Mouse (Mus musculus): ENCODE measurements around the gene Comt. TPM values are rescaled to one million over a fixed set of nuclear protein-coding genes. Genes with fewer than 3 reads are reported as not detected.

Comt gene
- polyA plus RNA-seq, 1 experiment from 2014 or later = 98.1 TPM

GRCm38 (mm10) chr16:18387704-18388582, 38.7 kb downstream of the Comt start:
- whole genome bisulfite sequencing = 40% methylated on average over 5 of the region's 7 CpGs
- Histone ChIP-seq H3K4me2 (ENCODE audit: low read length) (no peak overlapping the region), H3K27ac (ENCODE audit: low read length) (peak overlapping the region; percentile 39; the same call in 1 of the 2 replicates), H3K9ac (replicated peaks; ENCODE audit: low read depth, low read length) (no peak overlapping the region), H3K9me3 (ENCODE audit: control insufficient read depth, low read length) (no peaks in the 10 kb centered on the region), H3K27me3 (replicated peaks; ENCODE audit: control insufficient read depth, insufficient read depth, low read length) (no peaks in the 10 kb centered on the region), H3K4me3 (replicated peaks; ENCODE audit: low read length) (no peak overlapping the region), H3K36me3 (ENCODE audit: control insufficient read depth, insufficient read depth) (no peaks in the 10 kb centered on the region), H3K4me1 (replicated peaks; ENCODE audit: control insufficient read depth, insufficient read depth, low read length) (peaks cover 43% of the 10 kb centered on the region)
- ATAC-seq = peak; percentile 11; the same call in 1 of the 2 replicates

GRCm38 (mm10) chr16:18386972-18387371, 39.7 kb downstream of the Comt start:
- H3K27me3 ChIP-seq (replicated peaks; ENCODE audit: control insufficient read depth, insufficient read depth, low read length) = no peaks in the 10 kb centered on the region
- no peaks in the 10 kb centered on the region for H3K9me3 ChIP-seq (ENCODE audit: control insufficient read depth, low read length)
- H3K4me1 ChIP-seq (replicated peaks; ENCODE audit: control insufficient read depth, insufficient read depth, low read length) = peaks cover 45% of the 10 kb centered on the region
- H3K27ac ChIP-seq (ENCODE audit: low read length) = no peak overlapping the region
- H3K4me2 ChIP-seq (ENCODE audit: low read length) = no peak overlapping the region
- H3K9ac ChIP-seq (replicated peaks; ENCODE audit: low read depth, low read length) = no peak overlapping the region
- H3K4me3 ChIP-seq (replicated peaks; ENCODE audit: low read length) = no peak overlapping the region
- H3K36me3 ChIP-seq (ENCODE audit: control insufficient read depth, insufficient read depth) = no peaks in the 10 kb centered on the region
- WGBS = 62% methylated on average over 3 of the region's 3 CpGs
- no peak for ATAC-seq

GRCm38 (mm10) chr16:18386451-18386850, 40.2 kb downstream of the Comt start:
- Histone ChIP-seq H3K9me3 (ENCODE audit: control insufficient read depth, low read length) (no peaks in the 10 kb centered on the region), H3K27me3 (replicated peaks; ENCODE audit: control insufficient read depth, insufficient read depth, low read length) (no peaks in the 10 kb centered on the region), H3K9ac (replicated peaks; ENCODE audit: low read depth, low read length) (no peak overlapping the region), H3K27ac (ENCODE audit: low read length) (no peak overlapping the region), H3K4me3 (replicated peaks; ENCODE audit: low read length) (no peak overlapping the region), H3K4me1 (replicated peaks; ENCODE audit: control insufficient read depth, insufficient read depth, low read length) (peaks cover 50% of the 10 kb centered on the region), H3K4me2 (ENCODE audit: low read length) (no peak overlapping the region), H3K36me3 (ENCODE audit: control insufficient read depth, insufficient read depth) (no peaks in the 10 kb centered on the region)
- 59% methylated on average over 7 of the region's 7 CpGs for WGBS
- ATAC-seq = no peak

- 67% methylated on average over 5 of the region's 5 CpGs for WGBS
- Histone ChIP-seq H3K4me1 (replicated peaks; ENCODE audit: control insufficient read depth, insufficient read depth, low read length) (peaks cover 61% of the 10 kb centered on the region), H3K27ac (ENCODE audit: low read length) (no peak overlapping the region), H3K9ac (replicated peaks; ENCODE audit: low read depth, low read length) (no peak overlapping the region), H3K4me3 (replicated peaks; ENCODE audit: low read length) (no peak overlapping the region), H3K27me3 (replicated peaks; ENCODE audit: control insufficient read depth, insufficient read depth, low read length) (no peaks in the 10 kb centered on the region), H3K9me3 (ENCODE audit: control insufficient read depth, low read length) (no peaks in the 10 kb centered on the region), H3K36me3 (ENCODE audit: control insufficient read depth, insufficient read depth) (no peaks in the 10 kb centered on the region), H3K4me2 (ENCODE audit: low read length) (no peak overlapping the region)
- no peak for ATAC-seq
These were observed 41.2 kb downstream of the Comt start for GRCm38 (mm10) chr16:18385411-18385810.

DNA sequence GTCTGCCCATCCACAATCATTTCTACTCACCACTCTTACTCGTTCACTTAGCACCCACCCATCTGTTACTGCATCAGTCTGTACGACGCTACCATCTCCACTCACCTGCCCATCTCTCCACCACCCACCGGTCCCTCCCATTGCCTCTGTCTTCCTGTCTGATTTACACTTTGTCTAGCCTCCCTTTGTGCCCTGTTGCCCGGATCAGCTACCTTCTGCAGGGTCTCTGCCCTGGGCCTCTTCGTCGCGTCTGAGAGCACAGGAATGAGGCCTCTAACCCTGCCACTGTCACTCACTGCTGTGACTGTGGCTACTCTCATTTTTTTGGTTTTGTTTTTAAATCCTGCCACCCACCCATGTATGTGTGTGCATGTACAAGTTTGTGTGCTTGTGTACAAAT, 42.0 kb downstream of the Comt start:
- H3K4me1 ChIP-seq (replicated peaks; ENCODE audit: control insufficient read depth, insufficient read depth, low read length) = peaks cover 68% of the 10 kb centered on the region
- no peak overlapping the region; the same call in 1 of the 2 replicates for H3K27ac ChIP-seq (ENCODE audit: low read length)

DNA sequence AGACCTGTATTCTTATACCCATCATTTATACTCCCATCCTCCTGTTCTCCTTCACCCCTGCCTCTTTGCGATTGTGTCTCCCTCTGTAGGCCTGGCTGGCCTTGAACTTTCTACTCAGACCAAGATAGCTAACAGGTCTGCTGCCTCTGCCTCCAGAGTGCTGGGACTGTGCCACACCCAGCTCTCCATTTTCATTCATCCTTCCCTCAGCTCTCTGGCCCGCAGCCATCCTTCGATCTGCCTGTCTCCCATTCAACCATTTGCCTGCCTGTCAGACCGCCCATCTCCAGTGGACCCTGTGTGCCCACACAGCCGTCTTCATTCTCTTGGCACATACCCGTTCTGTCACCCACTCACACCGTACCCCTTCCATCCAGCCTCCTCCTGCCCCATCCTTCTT, 42.4 kb downstream of the Comt start:
- H3K4me1 ChIP-seq (replicated peaks; ENCODE audit: control insufficient read depth, insufficient read depth, low read length) = peaks cover 71% of the 10 kb centered on the region
- no peak for ATAC-seq
- 23% methylated on average over 7 of the region's 7 CpGs for WGBS

More for the DNA sequence above, 42.0 kb downstream of the Comt start:
- no peak overlapping the region for H3K4me2 ChIP-seq (ENCODE audit: low read length)
- no peaks in the 10 kb centered on the region for H3K36me3 ChIP-seq (ENCODE audit: control insufficient read depth, insufficient read depth)
- H3K9me3 ChIP-seq (ENCODE audit: control insufficient read depth, low read length) = no peaks in the 10 kb centered on the region
- H3K27me3 ChIP-seq (replicated peaks; ENCODE audit: control insufficient read depth, insufficient read depth, low read length) = no peaks in the 10 kb centered on the region
- WGBS = 69% methylated on average over 8 of the region's 8 CpGs
- H3K4me3 ChIP-seq (replicated peaks; ENCODE audit: low read length) = no peak overlapping the region
- ATAC-seq = no peak
- no peak overlapping the region for H3K9ac ChIP-seq (replicated peaks; ENCODE audit: low read depth, low read length)

DNA sequence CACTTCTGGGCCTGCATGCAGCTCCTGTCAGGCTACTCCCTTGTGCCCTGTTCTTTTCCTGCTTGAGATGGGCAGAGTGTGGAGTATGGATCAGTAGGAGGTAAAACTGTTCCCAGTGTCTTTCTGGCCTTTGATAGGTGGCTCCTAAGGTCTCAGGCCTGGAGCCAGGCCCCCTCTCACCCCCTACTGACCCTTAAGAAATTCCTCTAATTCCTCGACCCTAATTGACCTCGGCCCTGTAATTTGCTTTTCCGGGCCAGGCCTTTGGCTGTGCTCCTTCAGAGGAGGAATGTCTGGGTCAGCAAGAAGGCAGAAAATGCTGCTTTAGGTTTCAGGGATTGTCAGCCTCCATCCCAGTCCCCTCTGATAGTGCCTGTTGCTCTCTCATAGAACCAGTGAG, 42.9 kb downstream of the Comt start:
- Histone ChIP-seq H3K9ac (replicated peaks; ENCODE audit: low read depth, low read length) (no peak overlapping the region), H3K9me3 (ENCODE audit: control insufficient read depth, low read length) (no peaks in the 10 kb centered on the region), H3K36me3 (ENCODE audit: control insufficient read depth, insufficient read depth) (no peaks in the 10 kb centered on the region), H3K4me1 (replicated peaks; ENCODE audit: control insufficient read depth, insufficient read depth, low read length) (peaks cover 73% of the 10 kb centered on the region), H3K27ac (ENCODE audit: low read length) (no peak overlapping the region), H3K27me3 (replicated peaks; ENCODE audit: control insufficient read depth, insufficient read depth, low read length) (no peaks in the 10 kb centered on the region), H3K4me2 (ENCODE audit: low read length) (no peak overlapping the region), H3K4me3 (replicated peaks; ENCODE audit: low read length) (no peak overlapping the region)
- WGBS = 8% methylated on average over 3 of the region's 3 CpGs
- ATAC-seq = no peak

More for the DNA sequence above, 42.4 kb downstream of the Comt start:
- Histone ChIP-seq H3K27ac (ENCODE audit: low read length) (no peak overlapping the region), H3K4me2 (ENCODE audit: low read length) (no peak overlapping the region), H3K9me3 (ENCODE audit: control insufficient read depth, low read length) (no peaks in the 10 kb centered on the region), H3K27me3 (replicated peaks; ENCODE audit: control insufficient read depth, insufficient read depth, low read length) (no peaks in the 10 kb centered on the region), H3K36me3 (ENCODE audit: control insufficient read depth, insufficient read depth) (no peaks in the 10 kb centered on the region), H3K4me3 (replicated peaks; ENCODE audit: low read length) (no peak overlapping the region), H3K9ac (replicated peaks; ENCODE audit: low read depth, low read length) (no peak overlapping the region)

GRCm38 (mm10) chr16:18383045-18383726, 43.5 kb downstream of the Comt start:
- no peak overlapping the region for H3K4me2 ChIP-seq (ENCODE audit: low read length)

GRCm38 (mm10) chr16:18381621-18382258, 44.9 kb downstream of the Comt start:
- Histone ChIP-seq H3K9ac (replicated peaks; ENCODE audit: low read depth, low read length) (no peak overlapping the region), H3K36me3 (ENCODE audit: control insufficient read depth, insufficient read depth) (no peaks in the 10 kb centered on the region), H3K27ac (ENCODE audit: low read length) (peak overlapping the region; percentile 41), H3K27me3 (replicated peaks; ENCODE audit: control insufficient read depth, insufficient read depth, low read length) (no peaks in the 10 kb centered on the region), H3K9me3 (ENCODE audit: control insufficient read depth, low read length) (no peaks in the 10 kb centered on the region), H3K4me1 (replicated peaks; ENCODE audit: control insufficient read depth, insufficient read depth, low read length) (peaks cover 58% of the 10 kb centered on the region), H3K4me3 (replicated peaks; ENCODE audit: low read length) (no peak overlapping the region), H3K4me2 (ENCODE audit: low read length) (no peak overlapping the region)
- ATAC-seq = peak; percentile 72
- WGBS = 40% methylated on average over 6 of the region's 6 CpGs

More at GRCm38 (mm10) chr16:18383045-18383726, 43.5 kb downstream of the Comt start:
- no peaks in the 10 kb centered on the region for H3K27me3 ChIP-seq (replicated peaks; ENCODE audit: control insufficient read depth, insufficient read depth, low read length)
- no peak overlapping the region; the same call in 1 of the 2 replicates for H3K27ac ChIP-seq (ENCODE audit: low read length)
- no peak overlapping the region for H3K9ac ChIP-seq (replicated peaks; ENCODE audit: low read depth, low read length)
- H3K4me3 ChIP-seq (replicated peaks; ENCODE audit: low read length) = no peak overlapping the region
- H3K36me3 ChIP-seq (ENCODE audit: control insufficient read depth, insufficient read depth) = no peaks in the 10 kb centered on the region
- 70% methylated on average over 9 of the region's 9 CpGs for WGBS
- H3K9me3 ChIP-seq (ENCODE audit: control insufficient read depth, low read length) = no peaks in the 10 kb centered on the region
- H3K4me1 ChIP-seq (replicated peaks; ENCODE audit: control insufficient read depth, insufficient read depth, low read length) = peaks cover 69% of the 10 kb centered on the region
- ATAC-seq = no peak
